Mouse (Mus musculus): ENCODE data around the gene Fermt3.

The Fermt3 gene

GRCm38 (mm10) chr19:6972247-6972917 is 46.9 kb downstream of the Fermt3 start:
- DNase-seq (ENCODE audit: low spot score in 2 of 2) = no peak

GRCm38 (mm10) chr19:6971644-6972043 is 47.6 kb downstream of the Fermt3 start:
- no peak for DNase-seq (ENCODE audit: low spot score in 2 of 2)

DNA sequence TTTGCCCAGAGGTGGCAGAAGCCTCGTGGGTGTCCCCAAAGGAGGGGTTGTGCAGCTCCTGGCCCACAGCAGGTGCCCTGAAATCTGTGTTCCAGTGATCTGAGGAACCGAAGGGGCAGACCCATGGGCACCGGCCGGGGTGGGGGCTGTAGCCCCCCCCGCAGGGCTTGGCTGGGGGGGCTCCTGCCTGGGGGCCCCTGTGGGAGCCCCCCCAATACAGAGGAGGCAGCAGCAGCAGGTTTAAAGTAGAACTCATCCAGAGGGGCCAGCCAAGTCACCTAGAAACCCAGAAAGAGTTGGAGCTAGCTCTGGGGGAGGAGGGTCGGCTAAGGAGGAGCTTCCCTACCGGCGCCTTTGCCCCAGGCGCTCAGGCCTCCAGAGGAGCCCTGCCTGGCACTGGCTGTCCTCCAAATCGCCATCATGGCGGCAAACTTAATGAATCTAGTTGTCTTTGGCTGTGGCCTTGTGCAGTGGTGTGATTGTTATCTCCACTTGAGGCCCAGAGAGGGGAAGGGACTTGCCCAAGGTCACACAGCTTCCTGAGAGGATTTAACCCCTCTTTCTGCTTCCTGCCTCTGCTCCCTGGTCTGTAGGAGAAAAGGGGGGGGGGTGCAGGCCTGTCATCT is 48.7 kb downstream of the Fermt3 start:
- DNase-seq (ENCODE audit: low spot score in 2 of 2) = no peak

DNA sequence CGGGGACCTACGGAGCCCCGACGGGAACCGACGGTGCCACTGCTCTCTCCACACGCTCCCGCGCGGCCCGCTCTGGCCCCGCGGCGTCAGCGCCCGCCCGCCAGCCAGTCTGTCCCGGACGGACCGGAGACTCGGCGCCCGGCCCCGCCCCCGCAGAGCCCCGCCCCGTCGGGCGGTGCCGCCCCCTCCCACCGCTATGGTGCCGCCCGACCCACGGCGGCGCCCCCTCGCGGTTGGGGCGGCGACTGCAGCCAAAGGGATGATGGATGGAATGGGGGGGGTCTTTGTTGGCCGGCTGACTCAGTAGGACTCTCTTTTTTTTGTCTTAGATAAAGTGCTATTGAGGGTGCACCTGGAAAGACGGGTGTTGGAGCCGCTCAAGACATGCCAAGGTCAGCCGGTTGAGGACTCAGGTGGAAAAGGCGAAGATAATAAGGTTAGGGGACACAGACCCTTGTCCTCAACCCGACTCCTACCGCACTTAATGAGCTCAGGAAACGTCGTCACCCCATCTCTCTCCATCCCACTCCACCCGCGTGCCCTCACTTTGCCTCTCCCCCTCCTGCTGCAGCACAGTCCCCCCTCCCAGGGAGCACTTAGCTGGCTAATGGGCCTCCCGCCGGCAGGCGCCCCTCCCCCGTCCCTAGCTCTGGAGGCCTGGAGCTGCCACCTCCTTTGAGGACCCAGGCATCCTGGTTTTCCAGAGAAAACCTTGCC is 49.4 kb downstream of the Fermt3 start:
- peak; percentile 66 to 68 for DNase-seq (ENCODE audit: low spot score in 2 of 2)

DNA sequence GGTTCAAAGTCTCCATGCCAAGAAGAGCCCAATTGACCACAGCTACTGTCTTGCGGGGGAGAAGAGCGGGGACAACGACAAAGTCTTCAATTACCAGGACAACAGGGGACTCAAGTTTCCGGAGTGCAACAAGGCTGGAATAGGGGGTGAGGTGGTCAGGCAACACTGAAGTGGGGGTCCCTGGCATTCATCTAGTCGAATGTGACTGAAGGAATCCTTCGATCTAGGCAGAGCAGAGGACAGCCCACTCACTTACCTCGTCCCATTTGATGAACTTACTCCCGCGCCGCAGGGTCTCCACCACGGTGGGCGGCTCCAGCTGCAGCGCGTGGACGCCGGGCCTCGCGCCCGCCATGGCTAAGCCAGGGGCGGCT is 50.0 kb downstream of the Fermt3 start:
- no peak for DNase-seq (ENCODE audit: low spot score in 2 of 2)

GRCm38 (mm10) chr19:6968491-6969271 is 50.6 kb downstream of the Fermt3 start:
- DNase-seq (ENCODE audit: low spot score in 2 of 2) = no peak

DNA sequence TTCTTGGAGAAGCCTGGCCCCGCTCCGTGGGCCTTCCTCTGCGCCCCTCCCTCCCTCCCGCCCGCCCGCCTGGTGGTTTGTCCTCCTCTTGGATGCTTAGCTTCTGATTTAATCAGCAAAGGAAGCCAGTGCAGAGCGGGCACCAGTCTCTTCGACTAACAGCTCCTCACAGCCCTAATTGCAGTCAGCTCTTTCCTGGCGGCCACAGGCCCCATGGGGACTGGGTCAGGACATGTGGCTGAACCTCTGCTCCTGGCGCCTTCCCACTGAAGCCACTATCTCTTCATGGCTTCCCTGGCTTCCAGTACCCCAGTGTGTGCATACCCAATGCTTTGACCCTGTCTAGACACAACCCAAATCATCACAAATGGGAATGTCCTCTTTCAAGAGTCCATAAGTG is 62.8 kb downstream of the Fermt3 start:
- DNase-seq (ENCODE audit: low spot score in 2 of 2) = no peak

- DNase-seq (ENCODE audit: low spot score in 2 of 2) = no peak
Observed at GRCm38 (mm10) chr19:6955424-6955823, 63.8 kb downstream of the Fermt3 start.

DNA sequence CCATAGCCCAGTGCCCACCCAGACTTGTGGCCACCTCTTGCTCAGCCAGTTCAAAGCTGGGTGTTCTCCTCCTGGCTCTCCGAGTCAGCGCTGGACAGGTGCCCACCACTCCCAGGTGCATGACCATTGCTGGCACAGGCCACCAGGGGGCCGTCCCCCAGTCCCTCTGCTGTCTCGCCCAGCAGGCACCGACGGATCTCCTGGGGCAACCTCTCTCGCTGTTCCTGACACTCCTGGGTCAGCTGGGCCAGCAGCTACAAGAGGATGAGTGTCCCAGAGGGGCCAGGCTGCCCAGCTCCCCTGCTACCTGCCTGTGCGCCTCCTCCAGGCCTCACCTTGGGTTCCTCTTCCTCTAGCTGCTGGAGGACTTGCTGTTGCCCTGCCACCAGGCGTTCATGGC is 65.2 kb downstream of the Fermt3 start:
- DNase-seq (ENCODE audit: low spot score in 2 of 2) = peak in 1 of 2 experiments; percentile 32

GRCm38 (mm10) chr19:6952712-6953037 is 66.6 kb downstream of the Fermt3 start:
- peak; percentile 60 to 79 for DNase-seq (ENCODE audit: low spot score in 2 of 2)

DNA sequence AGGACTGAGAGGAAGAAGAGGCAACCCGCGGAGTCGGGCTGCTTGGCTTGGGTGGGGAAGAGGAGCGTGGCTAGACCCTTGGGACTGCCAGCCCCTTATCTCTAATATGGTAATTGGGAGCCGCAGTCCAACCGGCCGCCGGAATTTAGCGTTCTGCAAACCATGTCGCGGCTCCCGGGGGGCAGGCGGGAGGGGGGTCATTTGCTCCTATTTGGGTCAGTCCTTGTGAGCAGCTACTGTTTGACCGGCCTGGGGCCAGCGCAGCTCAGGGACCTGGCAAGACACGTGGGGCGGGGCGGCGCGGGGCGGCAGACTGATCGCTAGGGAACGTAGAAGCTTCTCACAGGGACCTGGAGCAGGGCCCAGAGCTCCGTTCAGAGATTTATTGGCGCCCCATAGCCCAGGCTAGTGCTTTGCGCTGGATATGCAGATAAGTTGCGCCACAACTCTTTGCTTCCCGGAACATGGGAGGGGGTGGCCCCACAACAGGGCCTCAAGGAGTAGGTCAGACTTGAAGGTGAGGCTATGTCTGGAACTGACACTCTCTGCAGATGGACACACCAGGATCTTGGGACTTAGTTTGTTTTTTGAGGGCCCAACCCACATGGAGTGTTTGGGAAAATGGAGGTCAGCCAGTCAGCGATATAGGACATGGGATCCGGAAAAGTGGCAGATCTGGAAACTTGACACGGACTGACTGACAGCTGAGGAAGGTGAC is 67.1 kb downstream of the Fermt3 start:
- DNase-seq (ENCODE audit: low spot score in 2 of 2) = peak; percentile 78 to 79

- peak; percentile 88 to 95 for DNase-seq (ENCODE audit: low spot score in 2 of 2)
Observed at GRCm38 (mm10) chr19:6951381-6951968, 67.8 kb downstream of the Fermt3 start.

GRCm38 (mm10) chr19:6950613-6951153 is 68.6 kb downstream of the Fermt3 start:
- peak; percentile 41 to 66 for DNase-seq (ENCODE audit: low spot score in 2 of 2)

DNA sequence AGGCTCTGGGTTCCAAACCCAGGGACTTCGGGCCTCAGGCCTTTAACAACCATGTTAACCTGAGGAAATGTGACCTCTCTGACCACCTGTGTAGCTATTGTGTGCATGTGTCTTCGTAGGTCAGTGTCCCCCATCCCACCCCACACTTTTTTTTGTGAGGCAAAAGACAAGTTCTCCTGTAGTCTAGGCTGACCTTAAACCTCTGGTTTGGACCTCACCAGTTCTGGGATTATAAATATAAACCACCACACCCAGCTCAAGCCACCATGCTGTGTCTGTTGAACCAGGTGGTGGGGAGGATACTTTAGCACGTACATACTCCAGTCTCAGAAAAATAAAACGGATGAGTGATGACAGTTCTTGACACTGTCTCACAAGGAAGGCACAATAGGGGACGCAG is 69.3 kb downstream of the Fermt3 start:
- no peak for DNase-seq (ENCODE audit: low spot score in 2 of 2)

GRCm38 (mm10) chr19:6949532-6949931 is 69.7 kb downstream of the Fermt3 start:
- DNase-seq (ENCODE audit: low spot score in 2 of 2) = no peak

Measured in urinary bladder, adult 18-20 months (tissue).